Mouse (Mus musculus) embryo, embryonic 11.5 days (tissue): ENCODE measurements around the gene Cnpy3.
"Not testable (repeated sequence)": the region's sequence is repeated elsewhere in the genome, so short reads cannot be mapped to it uniquely, and the experiment has no call there.

Experiments used
- DNase-seq: peaks from one replicate; pipeline ENCODE4 v3.0.0-alpha.2; 2012; ENCODE audit warnings: low read depth, low spot score

The Cnpy3 gene

GRCm38 (mm10) chr17:46751794-46752556 lies at the start of gene Cnpy3:
Gene Cnpy3, minus strand, starts transcription at chr17:46752214.
- DNase-seq = peak; percentile 96

GRCm38 (mm10) chr17:46801761-46802160 lies 49.7 kb upstream of the Cnpy3 start:
- DNase-seq = no peak

- no peak for DNase-seq
Measured at GRCm38 (mm10) chr17:46799680-46800079, 47.7 kb upstream of the Cnpy3 start.

DNA sequence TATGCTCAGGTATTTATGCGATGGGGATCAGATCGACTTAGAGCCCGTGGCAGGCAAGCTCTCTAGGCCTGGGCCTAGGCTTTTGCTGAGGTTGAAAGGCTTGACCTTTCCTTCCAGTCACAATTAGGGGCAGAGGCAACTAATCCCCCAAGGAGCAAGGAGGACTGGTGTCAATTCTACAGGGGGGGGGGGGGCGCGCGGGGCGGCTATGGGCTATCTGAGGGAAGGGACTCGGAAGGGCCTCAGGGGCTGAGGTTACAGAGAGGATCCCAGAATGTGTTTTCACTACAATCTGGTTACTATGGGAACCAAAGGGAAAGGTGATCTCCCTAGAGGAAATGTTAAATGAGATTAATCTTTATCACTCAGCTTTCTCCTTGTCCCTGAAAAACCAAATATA lies 45.4 kb upstream of the Cnpy3 start:
- DNase-seq = no peak

DNA sequence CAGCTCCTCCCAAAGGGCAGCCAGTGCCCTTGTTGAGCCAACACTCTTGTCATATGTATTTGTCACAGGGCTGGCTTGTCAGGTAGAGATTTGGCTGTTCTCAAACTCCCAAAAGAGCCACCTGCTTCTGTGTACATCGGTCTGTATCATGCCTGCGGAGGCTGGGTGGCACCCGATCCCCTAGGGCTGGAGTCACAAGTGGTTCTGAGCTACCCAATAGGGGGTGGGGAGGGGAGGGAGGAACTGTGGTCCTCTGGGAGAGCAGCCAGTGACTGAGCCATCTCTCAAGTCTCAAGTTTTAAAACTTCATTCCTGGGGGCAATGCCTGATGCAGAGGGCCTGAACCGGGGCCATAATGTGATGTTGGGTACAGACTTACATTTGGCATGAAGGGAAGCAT lies 44.7 kb upstream of the Cnpy3 start:
- no peak for DNase-seq

DNA sequence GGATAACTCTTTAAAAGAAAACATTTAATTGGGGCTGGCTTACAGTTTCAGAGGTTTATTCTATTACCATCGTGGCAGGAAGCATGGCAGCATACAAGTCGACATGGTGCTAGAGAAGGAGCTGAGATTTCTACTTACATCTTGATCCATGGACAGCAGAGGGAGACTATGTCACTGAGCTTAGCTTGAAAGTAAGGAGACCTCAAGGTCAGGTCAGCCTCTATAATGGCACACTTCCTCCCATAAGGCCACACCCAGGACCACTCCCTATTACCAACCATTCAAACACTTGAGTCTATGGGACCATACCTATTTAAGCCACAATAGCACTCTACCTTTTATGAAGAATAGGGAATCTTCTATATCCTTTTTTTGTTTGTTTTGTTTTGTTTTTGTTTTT lies 40.9 kb upstream of the Cnpy3 start:
- DNase-seq = no peak

- DNase-seq = not testable (repeated sequence)
Measured at GRCm38 (mm10) chr17:46787974-46788373, 36.0 kb upstream of the Cnpy3 start.

- no peak for DNase-seq
Measured at GRCm38 (mm10) chr17:46786952-46787351, 34.9 kb upstream of the Cnpy3 start.

- DNase-seq = no peak
Measured at GRCm38 (mm10) chr17:46783222-46783565, 31.2 kb upstream of the Cnpy3 start.

GRCm38 (mm10) chr17:46782341-46783221 lies 30.6 kb upstream of the Cnpy3 start, which contains the start of gene Rpl7l1:
Gene Rpl7l1, minus strand, starts transcription at chr17:46782672.
- peak; percentile 89 for DNase-seq

- no peak for DNase-seq
Measured at GRCm38 (mm10) chr17:46781876-46782275, 29.9 kb upstream of the Cnpy3 start.

- no peak for DNase-seq
Measured at GRCm38 (mm10) chr17:46776087-46776486, 24.1 kb upstream of the Cnpy3 start.

DNA sequence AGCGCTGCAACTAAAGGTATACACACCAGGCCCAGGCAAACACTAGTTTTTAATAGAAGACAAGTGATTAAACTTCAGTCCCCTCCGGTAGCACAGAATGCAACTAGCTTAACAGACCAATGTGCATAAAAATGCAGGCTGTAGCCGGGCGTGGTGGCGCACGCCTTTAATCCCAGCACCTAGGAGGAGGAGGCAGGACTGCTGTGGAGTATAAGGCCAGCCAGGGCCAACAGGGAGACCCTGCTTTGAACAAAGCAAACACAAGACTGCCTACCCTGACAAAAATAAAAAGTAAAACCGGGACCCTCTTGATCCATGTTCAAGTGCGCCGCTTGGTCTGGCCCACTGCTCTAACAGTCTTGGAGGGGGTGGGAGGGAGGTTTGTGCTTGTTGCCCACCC lies 23.1 kb upstream of the Cnpy3 start:
- no peak for DNase-seq

DNA sequence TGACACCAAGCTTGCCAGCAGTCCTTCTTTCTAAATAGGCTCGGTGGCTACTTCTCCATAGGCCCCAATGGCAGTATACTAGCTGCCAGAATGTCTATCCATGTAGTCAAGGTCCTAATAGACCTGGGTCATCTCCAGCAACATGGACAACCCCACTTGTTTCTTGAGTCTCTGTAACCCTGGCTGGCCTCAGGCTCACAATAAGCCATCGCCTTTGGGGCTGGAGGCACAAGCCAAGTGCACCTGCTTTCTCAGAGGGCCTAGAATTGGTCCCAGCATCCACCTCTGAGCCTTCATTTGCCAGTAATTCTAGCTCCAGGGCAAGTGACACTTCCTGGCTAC lies 22.1 kb upstream of the Cnpy3 start:
- DNase-seq = no peak

- DNase-seq = no peak
Measured at GRCm38 (mm10) chr17:46773278-46774130, 21.5 kb upstream of the Cnpy3 start.

DNA sequence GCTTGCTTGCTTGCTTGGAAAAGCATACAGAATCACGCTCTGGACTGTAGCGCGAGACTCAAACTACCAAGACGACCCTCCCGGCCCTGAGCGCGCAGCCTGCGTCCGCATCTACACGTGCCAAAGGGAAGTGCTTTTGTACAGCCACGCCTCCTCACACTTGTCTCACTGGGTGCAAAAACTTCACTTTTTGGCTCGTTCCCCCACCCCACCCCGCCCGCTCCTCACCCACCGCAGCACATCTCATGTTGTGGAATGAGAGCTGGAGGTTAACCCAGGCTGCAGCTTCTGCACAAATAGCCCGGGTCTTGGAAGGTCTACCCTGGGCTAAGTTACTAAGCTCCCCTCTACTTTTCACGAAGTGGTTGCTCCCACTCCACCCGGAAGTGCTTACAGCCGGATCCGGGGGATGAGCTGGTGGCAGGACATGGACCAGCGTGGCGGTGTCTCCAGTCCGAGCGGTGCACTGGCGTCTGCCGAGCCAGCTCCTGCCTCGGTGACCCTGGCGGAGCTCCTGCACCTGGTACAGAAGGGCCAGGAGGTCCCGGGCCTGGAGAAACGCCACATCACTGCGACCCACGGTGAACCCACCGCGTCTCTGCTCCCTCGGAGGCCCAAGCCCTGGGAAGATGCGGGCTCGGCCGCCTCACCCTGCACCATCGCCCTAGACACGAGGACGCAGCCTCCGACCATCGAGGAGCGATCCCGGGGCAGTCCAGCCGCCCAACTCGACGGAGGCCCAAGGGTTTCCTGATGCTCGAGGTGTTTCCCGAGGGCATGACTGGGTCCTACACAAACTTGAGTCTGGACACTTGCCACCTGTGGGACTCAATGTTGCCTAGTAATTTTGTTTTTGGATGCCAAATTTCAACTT lies 20.6 kb upstream of the Cnpy3 start, which contains the start of gene 2310039H08Rik:
Gene 2310039H08Rik, plus strand, starts transcription at position 232 of the 874 bp plus-strand sequence.
- peak; percentile 79 for DNase-seq

DNA sequence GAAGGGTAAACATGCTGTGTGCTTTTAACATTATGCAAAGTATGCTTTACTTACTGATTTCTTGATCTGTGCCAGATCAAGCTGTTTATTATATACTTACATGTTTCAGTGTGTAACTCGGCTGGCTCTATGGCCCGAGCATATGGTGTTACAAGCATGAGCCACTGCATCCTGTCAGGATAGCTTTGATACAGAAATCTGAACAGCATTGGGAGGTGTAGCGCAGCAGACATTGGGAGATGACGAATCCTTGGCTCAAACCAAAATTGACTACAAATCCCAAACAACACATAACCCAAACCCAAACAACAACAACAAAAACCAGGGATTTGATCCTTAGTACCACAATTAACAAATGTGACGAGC lies 20.0 kb upstream of the Cnpy3 start:
- no peak for DNase-seq

DNA sequence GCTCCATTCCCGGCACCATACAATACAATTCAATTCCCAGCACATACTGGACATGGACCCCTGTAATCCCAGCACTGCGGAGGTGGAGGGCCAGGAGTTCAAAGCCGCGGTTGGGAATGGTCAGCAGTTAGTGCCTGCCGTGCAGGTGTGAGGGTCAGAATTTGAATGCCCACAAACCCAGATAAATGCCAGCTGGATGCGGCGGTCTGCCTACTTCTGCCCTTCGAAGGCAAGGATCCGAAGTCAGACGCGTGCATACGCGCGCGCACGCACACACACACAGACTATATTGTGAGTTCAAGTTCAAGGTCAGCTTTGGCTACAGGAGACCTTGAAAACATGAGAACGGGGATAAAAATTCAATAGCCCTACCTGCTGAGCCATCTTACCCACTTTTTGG lies 19.6 kb upstream of the Cnpy3 start:
- DNase-seq = no peak

DNA sequence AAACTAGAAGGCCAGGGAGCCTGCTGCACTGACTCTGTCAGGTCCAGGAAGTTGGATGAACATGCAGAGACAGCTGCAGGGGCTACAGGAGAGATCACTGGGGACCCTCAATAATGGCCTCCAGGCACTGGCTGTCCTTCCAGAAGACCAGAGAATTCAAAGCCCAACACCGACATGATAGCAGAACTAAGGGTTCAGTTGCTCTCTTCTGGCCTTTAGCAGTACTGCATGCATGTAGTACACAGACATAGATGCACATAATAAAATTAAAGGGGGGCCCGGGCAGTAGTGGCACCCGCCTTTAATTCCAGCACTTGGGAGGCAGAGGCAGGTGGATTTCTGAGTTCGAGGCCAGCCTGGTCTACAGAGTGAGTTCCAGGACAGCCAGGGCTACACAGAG lies 19.0 kb upstream of the Cnpy3 start:
- DNase-seq = no peak

DNA sequence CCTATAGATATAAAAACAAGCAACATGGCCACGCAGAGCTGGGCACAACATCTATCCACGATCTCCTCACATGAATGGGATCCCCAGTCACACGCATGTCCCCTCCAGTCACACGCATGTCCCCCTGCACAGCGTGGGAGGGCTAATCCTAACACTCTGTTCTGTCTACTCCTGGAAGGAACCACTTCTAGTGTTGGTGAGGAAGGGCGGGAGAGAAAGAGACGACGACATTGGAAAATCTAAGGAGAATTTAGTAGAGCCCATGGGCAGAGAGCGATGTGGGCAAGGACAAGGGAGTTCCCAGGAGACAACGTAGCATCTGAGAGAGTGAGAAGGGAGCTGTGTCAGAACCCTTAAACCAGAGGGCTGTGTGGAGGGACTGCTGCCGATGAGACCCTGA lies 18.5 kb upstream of the Cnpy3 start:
- no peak for DNase-seq

- no peak for DNase-seq
Measured at GRCm38 (mm10) chr17:46767868-46768267, 15.9 kb upstream of the Cnpy3 start.
